Mouse (Mus musculus) embryonic facial prominence, embryonic 13.5 days (tissue): ENCODE measurements around the gene Drap1. TPM values are rescaled to one million over a fixed set of nuclear protein-coding genes. Genes with fewer than 3 reads are reported as not detected.
"Not testable (repeated sequence)": the region's sequence is repeated elsewhere in the genome, so short reads cannot be mapped to it uniquely, and the experiment has no call there.

ENCODE experiments used
- ATAC-seq: fragments of 200-750 bp; cut with Nextera tagmentation; 2 replicates; pipeline ENCODE4 v1.8.0; 2017; ENCODE audit warnings: low read depth; ENCODE audit not compliant: insufficient number of reproducible peaks, insufficient read depth, low FRiP score, low TSS enrichment
- H3K27ac ChIP-seq: fragments of 300-500 bp; sonication (generic); 2 replicates; pipeline ENCODE4 v1.5.1; 2015; ENCODE audit warnings: moderate library complexity, mild to moderate bottlenecking, inconsistent platforms
- H3K27me3 ChIP-seq: fragments of 300-500 bp; sonication (generic); 2 replicates; pipeline ENCODE4 v1.6.1; 2015; ENCODE audit warnings: mild to moderate bottlenecking, inconsistent platforms
- H3K36me3 ChIP-seq: fragments of 300-500 bp; sonication (generic); 2 replicates; pipeline ENCODE4 v1.6.1; 2015; ENCODE audit warnings: mild to moderate bottlenecking, inconsistent platforms
- H3K4me1 ChIP-seq: fragments of 300-500 bp; sonication (generic); 2 replicates; pipeline ENCODE4 v1.6.1; 2015; ENCODE audit warnings: inconsistent platforms
- H3K4me2 ChIP-seq: fragments of 300-500 bp; sonication (generic); 2 replicates; pipeline ENCODE4 v1.6.1; 2015; ENCODE audit warnings: moderate library complexity, mild to moderate bottlenecking, inconsistent platforms
- H3K4me3 ChIP-seq: fragments of 300-500 bp; sonication (generic); 2 replicates; pipeline ENCODE4 v1.5.1; 2015; ENCODE audit warnings: mild to moderate bottlenecking, inconsistent platforms
- H3K9ac ChIP-seq: fragments of 300-500 bp; sonication (generic); 2 replicates; pipeline ENCODE4 v1.6.1; 2015; ENCODE audit warnings: mild to moderate bottlenecking, inconsistent platforms
- H3K9me3 ChIP-seq: fragments of 300-500 bp; sonication (generic); 2 replicates; pipeline ENCODE4 v1.6.1; 2016; ENCODE audit warnings: inconsistent platforms
- WGBS: fragments of 180-500 bp; shearing (Covaris S2); methylation state at CpG from one replicate; pipeline ENCODE4 v1.1.7; 2015; ENCODE audit warnings: mixed read lengths; 5-methylcytosine and 5-hydroxymethylcytosine counted together
- polyA plus RNA-seq: library from polyadenylated mRNA; unstranded; fragments of >200 nt; fragmentation: Nextera tagmentation; extraction: Ambion mirVana; gene quantifications from 2 replicates; pipeline ENCODE4 v1.2.1, GENCODE M21; 2015

The Drap1 gene
- polyA plus RNA-seq, 1 experiment from 2014 or later = 306 TPM

DNA sequence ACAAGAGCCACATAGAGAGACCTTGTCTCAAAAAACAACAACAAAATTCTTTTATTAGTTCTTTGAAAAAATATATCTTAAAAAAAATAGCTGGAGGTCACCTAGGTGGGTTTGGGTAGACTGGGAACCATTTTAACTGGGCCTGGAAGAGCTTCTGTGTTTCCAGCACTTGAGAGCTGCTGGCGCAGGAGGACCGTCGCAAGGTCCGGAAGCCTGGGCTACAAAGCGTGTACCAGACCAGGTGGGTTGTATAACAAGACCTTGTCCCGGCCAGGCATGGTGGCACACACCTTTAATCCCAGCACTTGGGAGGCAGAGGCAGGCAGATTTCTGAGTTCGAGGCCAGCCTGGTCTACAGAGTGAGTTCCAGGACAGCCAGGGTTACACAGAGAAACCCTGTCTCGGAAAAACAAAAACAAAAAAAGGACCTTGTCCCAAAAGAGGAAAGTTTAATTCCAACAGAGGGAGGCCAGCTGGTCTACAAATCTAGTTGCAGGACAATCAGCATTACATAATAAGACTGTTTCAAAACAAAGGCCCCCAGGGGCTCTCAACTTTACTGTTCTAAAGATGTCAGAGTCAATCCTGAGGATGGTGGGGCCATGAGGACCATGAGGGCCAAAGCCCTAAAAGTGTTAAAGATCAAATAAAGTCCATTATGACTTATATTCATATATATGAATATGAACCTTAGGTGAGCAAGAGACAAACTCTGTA is 5.9 kb downstream of the Drap1 start:
- Histone ChIP-seq H3K4me2 (no peak overlapping the region), H3K36me3 (peaks cover 42% of the 10 kb centered on the region), H3K4me3 (no peak overlapping the region), H3K9me3 (no peaks in the 10 kb centered on the region), H3K27me3 (no peaks in the 10 kb centered on the region), H3K4me1 (peaks cover 20% of the 10 kb centered on the region), H3K9ac (no peak overlapping the region), H3K27ac (no peak overlapping the region)
- no peak for ATAC-seq
- WGBS = 95% methylated on average over 8 of the region's 8 CpGs

DNA sequence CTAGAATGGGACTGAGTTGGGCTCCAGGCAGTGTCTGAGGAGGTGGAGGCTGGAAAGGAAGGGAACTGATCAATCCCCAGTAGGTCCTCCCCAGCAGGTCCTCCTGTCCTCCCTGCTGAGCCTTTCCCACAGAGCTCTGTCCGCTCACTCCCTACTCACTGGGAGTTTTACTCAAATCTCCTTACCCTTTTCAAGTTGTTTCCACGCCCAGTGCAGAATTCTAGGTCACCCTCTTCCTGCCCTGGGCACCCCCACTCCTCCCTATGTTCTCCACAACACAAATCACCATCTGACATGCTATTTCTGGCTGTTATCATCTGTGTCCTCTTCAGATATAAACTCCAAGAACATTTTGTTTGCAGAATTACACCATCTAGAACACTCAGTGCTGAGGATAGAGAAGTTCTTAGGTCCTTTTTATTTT is 10.2 kb downstream of the Drap1 start:
- H3K4me3 ChIP-seq = no peak overlapping the region
- H3K9me3 ChIP-seq = no peaks in the 10 kb centered on the region
- no peak overlapping the region for H3K27ac ChIP-seq
- no peak overlapping the region for H3K4me2 ChIP-seq
- H3K27me3 ChIP-seq = no peaks in the 10 kb centered on the region
- 51% methylated on average over 2 of the region's 2 CpGs for WGBS
- no peak for ATAC-seq
- H3K4me1 ChIP-seq = 0 out of 2 replicates have a peak, but pooled peaks cover 5% of the 10 kb centered on the region
- H3K9ac ChIP-seq = no peak overlapping the region
- peaks cover 5% of the 10 kb centered on the region for H3K36me3 ChIP-seq

DNA sequence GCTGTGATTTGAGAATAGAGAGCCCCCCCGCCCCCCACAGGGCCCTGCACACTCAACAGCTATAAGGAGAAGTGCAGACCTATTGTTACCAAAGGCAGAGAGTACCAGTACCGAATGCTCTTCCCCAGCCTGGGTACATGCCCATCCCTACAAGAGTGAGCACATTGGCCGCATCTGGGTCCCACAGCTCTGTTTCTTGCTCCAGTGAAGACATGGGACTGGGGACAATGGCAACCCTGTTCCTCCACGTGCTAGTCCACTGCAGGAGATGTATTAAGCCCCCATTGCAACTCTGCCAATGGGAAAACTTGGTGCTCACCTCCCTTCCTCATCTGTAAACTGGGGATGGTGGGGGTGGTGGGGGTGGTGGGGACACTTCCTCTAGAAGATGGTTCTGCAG is 10.9 kb downstream of the Drap1 start:
- no peak overlapping the region for H3K4me3 ChIP-seq
- H3K27me3 ChIP-seq = no peaks in the 10 kb centered on the region
- no peak for ATAC-seq
- no peak overlapping the region for H3K4me2 ChIP-seq
- no peak overlapping the region for H3K27ac ChIP-seq
- H3K4me1 ChIP-seq = 0 out of 2 replicates have a peak, but pooled peaks cover 8% of the 10 kb centered on the region
- 66% methylated on average over 4 of the region's 4 CpGs for WGBS
- no peaks in the 10 kb centered on the region for H3K9me3 ChIP-seq
- no peaks in the 10 kb centered on the region for H3K36me3 ChIP-seq
- H3K9ac ChIP-seq = no peak overlapping the region

- Histone ChIP-seq H3K27me3 (no peaks in the 10 kb centered on the region), H3K4me3 (no peak overlapping the region), H3K36me3 (no peaks in the 10 kb centered on the region), H3K4me2 (no peak overlapping the region), H3K4me1 (peaks cover 15% of the 10 kb centered on the region), H3K9me3 (no peaks in the 10 kb centered on the region), H3K27ac (no peak overlapping the region), H3K9ac (no peak overlapping the region)
- no peak for ATAC-seq
- WGBS = 46% methylated on average over 5 of the region's 5 CpGs
Measured at GRCm38 (mm10) chr19:5411961-5412360, 12.8 kb downstream of the Drap1 start.

GRCm38 (mm10) chr19:5410641-5411040 is 14.1 kb downstream of the Drap1 start:
- no peaks in the 10 kb centered on the region for H3K36me3 ChIP-seq
- H3K27me3 ChIP-seq = no peaks in the 10 kb centered on the region
- no peak overlapping the region for H3K4me2 ChIP-seq
- no peaks in the 10 kb centered on the region for H3K9me3 ChIP-seq
- no peak overlapping the region for H3K4me3 ChIP-seq
- peaks cover 19% of the 10 kb centered on the region for H3K4me1 ChIP-seq
- H3K27ac ChIP-seq = no peak overlapping the region
- 84% methylated on average over 5 of the region's 5 CpGs for WGBS
- no peak for ATAC-seq
- no peak overlapping the region for H3K9ac ChIP-seq

DNA sequence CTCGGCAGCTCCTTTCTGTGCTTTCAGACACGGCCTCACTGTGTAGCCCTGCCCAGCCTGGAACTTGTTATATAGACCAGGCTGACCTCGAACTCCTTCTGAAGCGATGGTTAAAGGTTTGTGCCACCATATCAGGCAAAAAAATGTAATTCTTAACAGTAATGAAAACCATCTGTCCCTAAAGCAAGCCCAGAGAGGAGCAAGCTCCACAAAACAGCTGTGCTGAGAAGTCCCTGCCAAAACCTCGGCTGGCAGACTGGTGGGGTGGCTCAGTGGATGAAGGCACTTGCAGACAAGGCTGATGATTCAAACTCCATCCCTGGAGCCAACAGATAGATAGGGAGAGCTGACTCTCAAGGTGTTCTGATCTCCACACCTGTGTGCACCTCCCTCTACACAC is 15.7 kb downstream of the Drap1 start:
- no peak overlapping the region for H3K27ac ChIP-seq
- no peak overlapping the region for H3K4me3 ChIP-seq
- no peak overlapping the region for H3K4me2 ChIP-seq
- no peak overlapping the region for H3K9ac ChIP-seq
- peaks cover 19% of the 10 kb centered on the region for H3K4me1 ChIP-seq
- WGBS = 28% methylated on average over 5 of the region's 5 CpGs
- ATAC-seq = no peak
- no peaks in the 10 kb centered on the region for H3K9me3 ChIP-seq
- no peaks in the 10 kb centered on the region for H3K36me3 ChIP-seq
- H3K27me3 ChIP-seq = no peaks in the 10 kb centered on the region

GRCm38 (mm10) chr19:5408057-5409001 is 16.4 kb downstream of the Drap1 start:
- ATAC-seq = no peak
- Histone ChIP-seq H3K9me3 (no peaks in the 10 kb centered on the region), H3K36me3 (no peaks in the 10 kb centered on the region), H3K9ac (no peak overlapping the region), H3K4me3 (no peak overlapping the region), H3K27me3 (no peaks in the 10 kb centered on the region), H3K4me2 (peak overlapping the region; percentile 72), H3K4me1 (peaks cover 19% of the 10 kb centered on the region), H3K27ac (no peak overlapping the region)
- 89% methylated on average over 13 of the region's 13 CpGs for WGBS

GRCm38 (mm10) chr19:5407133-5407532 is 17.6 kb downstream of the Drap1 start:
- Histone ChIP-seq H3K36me3 (no peaks in the 10 kb centered on the region), H3K27ac (peak overlapping the region; percentile 94), H3K9ac (peak overlapping the region; percentile 83), H3K9me3 (no peaks in the 10 kb centered on the region), H3K4me2 (peak overlapping the region; percentile 72), H3K27me3 (no peaks in the 10 kb centered on the region), H3K4me3 (peak overlapping the region; percentile 65), H3K4me1 (peaks cover 19% of the 10 kb centered on the region)
- 0 out of 2 replicates have a peak, but pooled peaks have one; percentile 21 for ATAC-seq
- 15% methylated on average over 7 of the region's 7 CpGs for WGBS

DNA sequence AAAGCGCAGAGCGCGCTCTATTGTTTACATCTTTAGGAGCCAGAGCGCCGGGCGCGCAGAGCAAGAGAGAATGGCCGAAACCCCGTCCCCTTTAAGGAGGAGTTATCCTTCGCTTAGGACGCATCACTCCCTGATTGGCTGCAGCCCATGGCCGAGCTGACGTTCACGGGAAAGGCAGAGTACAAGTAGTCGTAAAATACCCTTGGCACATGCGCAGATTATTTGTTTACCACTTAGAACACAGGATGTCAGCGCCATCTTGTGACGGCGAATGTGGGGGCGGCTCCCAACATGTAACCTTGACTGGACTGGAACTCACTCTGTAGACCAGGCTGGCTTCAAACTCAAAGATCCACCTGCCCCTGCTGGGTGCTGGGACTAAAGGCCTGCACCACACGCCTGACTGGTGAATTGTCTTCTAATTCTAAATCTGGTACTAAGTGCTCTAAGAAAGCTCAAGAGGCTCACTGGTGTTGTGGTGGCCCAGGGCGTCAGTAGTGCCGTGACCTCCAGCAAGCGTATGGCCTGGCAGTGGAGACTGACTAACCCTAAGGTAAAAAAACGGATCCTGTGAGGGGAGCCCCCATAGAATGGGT is 18.1 kb downstream of the Drap1 start:
- peaks cover 16% of the 10 kb centered on the region for H3K4me1 ChIP-seq
- 21% methylated on average over 25 of the region's 25 CpGs for WGBS
- not testable (repeated sequence) for H3K36me3 ChIP-seq, H3K27me3 ChIP-seq, H3K9me3 ChIP-seq, ATAC-seq
- H3K9ac ChIP-seq = peak overlapping the region; percentile 83
- H3K4me2 ChIP-seq = peak overlapping the region; percentile 72
- peak overlapping the region; percentile 94 for H3K27ac ChIP-seq
- peak overlapping the region; percentile 65 for H3K4me3 ChIP-seq

DNA sequence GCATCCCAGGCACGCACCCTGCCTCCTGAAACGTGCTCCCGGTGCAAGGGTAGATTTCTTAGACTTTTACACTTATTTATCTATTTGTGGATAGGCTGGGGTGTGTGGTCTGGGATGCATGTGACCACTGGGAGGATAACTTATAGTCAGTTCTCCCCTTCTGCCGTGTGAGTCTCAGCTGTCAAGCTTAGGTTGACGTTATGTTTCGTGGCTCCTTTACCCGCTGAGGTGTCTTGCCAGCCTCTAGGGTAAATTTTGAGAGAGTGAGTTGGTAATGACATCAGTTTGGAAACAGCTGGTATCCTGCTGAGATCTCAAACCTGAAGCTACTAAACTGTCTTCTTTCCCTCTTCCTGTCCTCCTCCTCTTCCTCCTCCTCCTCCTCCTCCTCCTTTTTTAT is 18.9 kb downstream of the Drap1 start:
- peak overlapping the region; percentile 69 for H3K9ac ChIP-seq
- ATAC-seq = no peak
- peak overlapping the region; percentile 43 for H3K4me3 ChIP-seq
- WGBS = 21% methylated on average over 7 of the region's 7 CpGs
- no peaks in the 10 kb centered on the region for H3K27me3 ChIP-seq
- peak overlapping the region; percentile 68; the same call in 1 of the 2 replicates for H3K27ac ChIP-seq
- H3K4me2 ChIP-seq = peak overlapping the region; percentile 63
- no peaks in the 10 kb centered on the region for H3K36me3 ChIP-seq
- no peaks in the 10 kb centered on the region for H3K9me3 ChIP-seq
- H3K4me1 ChIP-seq = peaks cover 14% of the 10 kb centered on the region

GRCm38 (mm10) chr19:5402293-5402692 is 22.5 kb downstream of the Drap1 start, which contains the start of gene Tsga10ip:
TSS of gene Tsga10ip (minus strand) at chr19:5402526.
- no peaks in the 10 kb centered on the region for H3K9me3 ChIP-seq
- no peak within 1 kb of the TSS for H3K27ac ChIP-seq
- WGBS = 77% methylated on average over 8 of the region's 8 CpGs
- no peak within 1 kb of the TSS for H3K4me2 ChIP-seq
- H3K4me1 ChIP-seq = peaks cover 4% of the 10 kb centered on the region
- no peak within 1 kb of the TSS for H3K4me3 ChIP-seq
- no peaks in the 10 kb centered on the region for H3K27me3 ChIP-seq
- ATAC-seq = no peak
- H3K9ac ChIP-seq = no peak within 1 kb of the TSS
- H3K36me3 ChIP-seq = no peaks in the 10 kb centered on the region
